Mouse (Mus musculus) stomach, embryonic 14.5 days (tissue): ENCODE results near the gene Sox18. TPM values are rescaled to one million over a fixed set of nuclear protein-coding genes. Genes with fewer than 3 reads are reported as not detected.

Experiments
- ATAC-seq: fragments of 200-750 bp; cut with Nextera tagmentation; 2 replicates; pipeline ENCODE4 v1.8.0; 2017; ENCODE audit warnings: low read depth, moderate TSS enrichment; ENCODE audit not compliant: insufficient number of reproducible peaks, insufficient read depth, low FRiP score
- H3K27ac ChIP-seq: fragments of 300-500 bp; sonication (generic); 2 replicates; pipeline ENCODE4 v1.5.1; 2014; ENCODE audit warnings: mild to moderate bottlenecking, low read length, moderate library complexity, mixed read lengths
- H3K27me3 ChIP-seq: fragments of 300-500 bp; sonication (generic); 2 replicates; pipeline ENCODE4 v1.6.1; 2014; ENCODE audit warnings: low read length, control low read depth, mixed read lengths; ENCODE audit not compliant: control insufficient read depth, insufficient read depth
- H3K36me3 ChIP-seq: fragments of 300-500 bp; sonication (generic); 2 replicates; pipeline ENCODE4 v1.6.1; 2014; ENCODE audit warnings: mild to moderate bottlenecking, control low read depth, low read length, moderate library complexity, mixed read lengths; ENCODE audit not compliant: control insufficient read depth, insufficient read depth
- H3K4me1 ChIP-seq: fragments of 300-500 bp; sonication (generic); 2 replicates; pipeline ENCODE4 v1.6.1; 2014; ENCODE audit warnings: low read length, control low read depth, mixed read lengths; ENCODE audit not compliant: control insufficient read depth, insufficient read depth
- H3K4me2 ChIP-seq: fragments of 300-500 bp; sonication (generic); replicated peaks from 2 replicates; pipeline ENCODE4 v1.6.1; 2014; ENCODE audit warnings: low read depth, low read length, control low read depth
- H3K4me3 ChIP-seq: fragments of 300-500 bp; sonication (generic); 2 replicates; pipeline ENCODE4 v1.5.1; 2014; ENCODE audit warnings: low read depth, low read length, control low read depth
- H3K9ac ChIP-seq: fragments of 300-500 bp; sonication (generic); replicated peaks from 2 replicates; pipeline ENCODE4 v1.6.1; 2014; ENCODE audit warnings: low read depth, mild to moderate bottlenecking, control low read depth, low read length, moderate library complexity, mixed read lengths
- H3K9me3 ChIP-seq: fragments of 300-500 bp; sonication (generic); 2 replicates; pipeline ENCODE4 v1.6.1; 2016; ENCODE audit warnings: low read depth, low read length, control low read depth; ENCODE audit not compliant: control insufficient read depth
- polyA plus RNA-seq: library from polyadenylated mRNA; unstranded; fragments of >200 nt; fragmentation: Nextera tagmentation; extraction: Ambion mirVana; gene quantifications from 2 replicates; pipeline ENCODE4 v1.2.1, GENCODE M21; 2014

Sox18 gene
- polyA plus RNA-seq, 1 experiment from 2014 or later = 25.9 TPM

DNA sequence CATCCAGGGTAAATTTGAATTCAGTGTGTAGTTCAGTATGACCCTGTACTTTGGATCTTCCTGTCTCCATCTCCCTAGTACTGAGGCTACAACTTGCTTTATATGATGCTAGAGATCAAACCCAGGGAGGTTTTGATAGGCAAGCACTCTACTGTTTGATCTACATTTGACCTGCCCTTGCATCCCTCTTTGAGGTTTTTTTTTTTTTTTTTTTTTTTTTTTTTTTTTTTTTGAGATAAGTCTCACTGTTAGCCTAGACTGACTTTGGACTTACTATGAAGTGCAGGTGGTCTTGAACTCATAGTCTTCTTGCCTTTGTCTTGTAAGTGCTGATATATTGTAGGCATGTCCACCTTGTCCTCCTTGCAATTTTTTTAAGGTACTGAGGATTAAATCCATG is 43.0 kb downstream of the Sox18 start:
- no peaks in the 10 kb centered on the region for H3K9me3 ChIP-seq
- no peaks in the 10 kb centered on the region for H3K27me3 ChIP-seq
- H3K4me1 ChIP-seq = no peaks in the 10 kb centered on the region
- no peak overlapping the region for H3K9ac ChIP-seq
- no peak overlapping the region for H3K4me2 ChIP-seq
- H3K27ac ChIP-seq = no peak overlapping the region
- peaks cover 25% of the 10 kb centered on the region for H3K36me3 ChIP-seq
- H3K4me3 ChIP-seq = no peak overlapping the region
- ATAC-seq = no peak

DNA sequence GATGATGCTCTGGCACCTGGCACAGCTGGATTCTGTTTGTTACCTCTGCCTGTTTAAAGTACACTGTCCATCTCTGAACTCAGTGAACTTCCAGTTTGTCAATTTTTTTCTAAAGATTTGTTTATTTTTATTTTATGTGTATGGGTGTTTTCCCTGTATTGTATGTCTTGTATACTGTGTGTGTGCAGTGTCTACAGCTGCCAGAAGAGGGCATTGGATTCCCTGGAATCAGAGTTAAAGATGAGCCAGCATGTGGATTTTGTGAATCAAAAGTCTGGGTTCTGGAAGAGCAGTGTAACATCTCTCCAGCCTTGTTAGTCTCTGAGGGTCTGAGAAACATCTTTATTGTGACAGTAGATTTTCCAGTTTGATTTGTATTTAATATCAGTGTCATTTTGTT is 48.0 kb downstream of the Sox18 start:
- peaks cover 30% of the 10 kb centered on the region for H3K36me3 ChIP-seq

More for the DNA sequence above, 48.0 kb downstream of the Sox18 start:
- H3K27me3 ChIP-seq = no peaks in the 10 kb centered on the region
- no peak overlapping the region for H3K9ac ChIP-seq
- H3K27ac ChIP-seq = no peak overlapping the region
- H3K4me1 ChIP-seq = no peaks in the 10 kb centered on the region
- no peak overlapping the region for H3K4me2 ChIP-seq
- no peak overlapping the region for H3K4me3 ChIP-seq
- H3K9me3 ChIP-seq = no peaks in the 10 kb centered on the region
- ATAC-seq = no peak

Other genes starting within 250 kb of the Sox18 start
- gene Zbtb46, start 212.2 kb downstream of the Sox18 start, polyA plus RNA-seq = 9.1 and 9.5 TPM in 2 replicates
- gene Abhd16b, start 178.4 kb downstream of the Sox18 start, polyA plus RNA-seq = 0.27 and 0.38 TPM in 2 replicates
- gene Tpd52l2, start 174.5 kb downstream of the Sox18 start, polyA plus RNA-seq = 175 and 178 TPM in 2 replicates
- 78.8 and 83.1 TPM in 2 replicates for gene Dnajc5, start 151.2 kb downstream of the Sox18 start, polyA plus RNA-seq
- 56.3 and 56.8 TPM in 2 replicates for gene Uckl1, start 86.7 kb downstream of the Sox18 start, polyA plus RNA-seq
- gene Prpf6, start 79.8 kb downstream of the Sox18 start, polyA plus RNA-seq = 57.9 and 60.2 TPM in 2 replicates
- gene Zfp512b, start 78.8 kb downstream of the Sox18 start, polyA plus RNA-seq = 50.6 and 51.6 TPM in 2 replicates
- 33.1 and 35.0 TPM in 2 replicates for gene Samd10, start 72.4 kb downstream of the Sox18 start, polyA plus RNA-seq
- gene Gm29797, start 14.6 kb downstream of the Sox18 start, polyA plus RNA-seq = not detected in 2 replicates
- gene Tcea2, start 8.7 kb upstream of the Sox18 start, polyA plus RNA-seq = 35.3 and 36.7 TPM in 2 replicates
- 78.8 and 88.8 TPM in 2 replicates for gene Rgs19, start 22.3 kb upstream of the Sox18 start, polyA plus RNA-seq
- gene Lkaaear1, start 26.8 kb upstream of the Sox18 start, polyA plus RNA-seq = not detected in 2 replicates
- gene Oprl1, start 43.4 kb upstream of the Sox18 start, polyA plus RNA-seq = 3.0 and 3.2 TPM in 2 replicates
- gene Myt1, start 91.7 kb upstream of the Sox18 start, polyA plus RNA-seq = 3.0 and 3.5 TPM in 2 replicates
- gene Pcmtd2, start 166.2 kb upstream of the Sox18 start, polyA plus RNA-seq = 25.4 and 30.5 TPM in 2 replicates
- gene Polr3k, start 192.7 kb upstream of the Sox18 start, polyA plus RNA-seq = 93.2 and 96.0 TPM in 2 replicates